ENCODE assay signal across 8 mouse cellular contexts in genomic region chrX:47891243-47891906, GRCm38 (mm10). TPM values are rescaled to one million over a fixed set of nuclear protein-coding genes. Genes with fewer than 3 reads are reported as not detected.
DNase-seq lines count a peak whose midpoint lies in the region; ATAC-seq lines count a peak whose summit lies in the region.

No protein-coding gene starts in this region.

- no peak for ATAC-seq in limb, embryonic 12.5 days (ENCODE audit: insufficient number of reproducible peaks, insufficient read depth, low FRiP score, low TSS enrichment, low read depth)
- no peak; the same call in 1 of the 2 replicates for ATAC-seq in stomach, embryonic 14.5 days (ENCODE audit: insufficient number of reproducible peaks, insufficient read depth, low FRiP score, low read depth)

- no peaks in the 10 kb centered on the region for H3K4me1 ChIP-seq in heart, embryonic 10.5 days
- no peaks in the 10 kb centered on the region for H3K4me1 ChIP-seq in limb, embryonic 12.5 days (replicated peaks)
- H3K4me1 ChIP-seq in stomach, embryonic 14.5 days (ENCODE audit: control insufficient read depth, insufficient read depth, low read length): no peaks in the 10 kb centered on the region

- no peak for DNase-seq in heart, embryonic 10.5 days (ENCODE audit: low spot score)
- DNase-seq in heart, adult 8-10 months (ENCODE audit: low spot score): no peak
- DNase-seq in thymus, postnatal 4 days: peak; percentile 3
- DNase-seq in thymus, postnatal 0 days (ENCODE audit: low spot score): no peak
- no peak for DNase-seq in ovary, postnatal 10 days (ENCODE audit: low spot score)
- DNase-seq in adipocyte (ENCODE audit: low spot score): no peak

- no peaks in the 10 kb centered on the region for H3K36me3 ChIP-seq in heart, embryonic 10.5 days
- no peaks in the 10 kb centered on the region for H3K36me3 ChIP-seq in limb, embryonic 12.5 days
- H3K36me3 ChIP-seq in stomach, embryonic 14.5 days (ENCODE audit: control insufficient read depth, insufficient read depth, low read length): no peaks in the 10 kb centered on the region

- peak overlapping the region; percentile 56 for H3K4me2 ChIP-seq in limb, embryonic 12.5 days
- peak overlapping the region; percentile 47 for H3K4me2 ChIP-seq in stomach, embryonic 14.5 days (replicated peaks; ENCODE audit: low read depth, low read length)

- WGBS in heart, embryonic 10.5 days: 14% methylated on average over 11 of the region's 12 CpGs
- 12% methylated on average over 9 of the region's 12 CpGs for WGBS in limb, embryonic 12.5 days
- 17% methylated on average over 11 of the region's 12 CpGs for WGBS in stomach, embryonic 14.5 days

- H3K9ac ChIP-seq in limb, embryonic 12.5 days (replicated peaks): peak overlapping the region; percentile 72
- H3K9ac ChIP-seq in stomach, embryonic 14.5 days (replicated peaks; ENCODE audit: low read depth, low read length): peak overlapping the region; percentile 53

- no peaks in the 10 kb centered on the region; the same call in 1 of the 2 replicates for H3K27me3 ChIP-seq in heart, embryonic 10.5 days (ENCODE audit: insufficient read depth, poor library complexity, severe bottlenecking)
- no peaks in the 10 kb centered on the region for H3K27me3 ChIP-seq in limb, embryonic 12.5 days
- no peaks in the 10 kb centered on the region for H3K27me3 ChIP-seq in stomach, embryonic 14.5 days (ENCODE audit: control insufficient read depth, insufficient read depth, low read length)

- H3K9me3 ChIP-seq in heart, embryonic 10.5 days: no peaks in the 10 kb centered on the region
- H3K9me3 ChIP-seq in limb, embryonic 12.5 days: no peaks in the 10 kb centered on the region
- H3K9me3 ChIP-seq in stomach, embryonic 14.5 days (ENCODE audit: control insufficient read depth, low read depth, low read length): no peaks in the 10 kb centered on the region

- peak overlapping the region; percentile 87 for H3K27ac ChIP-seq in heart, embryonic 10.5 days
- peak overlapping the region; percentile 89; the same call in 1 of the 2 replicates for H3K27ac ChIP-seq in limb, embryonic 12.5 days
- peak overlapping the region; percentile 66; the same call in 1 of the 2 replicates for H3K27ac ChIP-seq in stomach, embryonic 14.5 days (ENCODE audit: low read length)

- peak overlapping the region; percentile 70 for H3K4me3 ChIP-seq in heart, embryonic 10.5 days
- peak overlapping the region; percentile 58 for H3K4me3 ChIP-seq in limb, embryonic 12.5 days (replicated peaks)
- peak overlapping the region; percentile 59 for H3K4me3 ChIP-seq in stomach, embryonic 14.5 days (ENCODE audit: low read depth, low read length)

RNA-seq across cellular contexts. Expression of gene Smarca1, which starts 1.4 kb away (rescaled TPM):
- 20.5 and 21.8 TPM in 2 replicates for polyA plus RNA-seq in heart, embryonic 10.5 days (2016; fragmentation: Nextera tagmentation; extraction: Ambion mirVana)
- total RNA-seq in heart, adult 8-10 months (2022): 1 to 10 TPM in 3 of 4 experiments, under 1 TPM in 1; 0.68 to 1.6 (median 1.2) TPM
- polyA plus RNA-seq in thymus, postnatal 0 days (2015; fragmentation: Nextera tagmentation; extraction: Ambion mirVana): 1.8 and 2.6 TPM in 2 replicates
- 47.1 and 49.3 TPM in 2 replicates for polyA plus RNA-seq in limb, embryonic 12.5 days (2016; fragmentation: Nextera tagmentation; extraction: Ambion mirVana)
- polyA plus RNA-seq in stomach, embryonic 14.5 days (2014; fragmentation: Nextera tagmentation; extraction: Ambion mirVana): 39.4 and 44.7 TPM in 2 replicates

RNA-seq across cellular contexts. Expression of gene Ocrl, which starts 20.8 kb away (rescaled TPM):
- 12.5 and 13.2 TPM in 2 replicates for polyA plus RNA-seq in heart, embryonic 10.5 days (2016; fragmentation: Nextera tagmentation; extraction: Ambion mirVana)
- 10 to 100 TPM in 2 of 4 experiments, 1 to 10 TPM in 2; 8.5 to 12.9 (median 10.3) TPM for total RNA-seq in heart, adult 8-10 months (2022)
- 4.5 and 5.9 TPM in 2 replicates for polyA plus RNA-seq in thymus, postnatal 0 days (2015; fragmentation: Nextera tagmentation; extraction: Ambion mirVana)
- 25.2 and 25.4 TPM in 2 replicates for polyA plus RNA-seq in limb, embryonic 12.5 days (2016; fragmentation: Nextera tagmentation; extraction: Ambion mirVana)
- 29.5 and 32.6 TPM in 2 replicates for polyA plus RNA-seq in stomach, embryonic 14.5 days (2014; fragmentation: Nextera tagmentation; extraction: Ambion mirVana)
